Mouse (Mus musculus) ES-E14 (cell line): ENCODE results near the gene Nsg2. TPM values are rescaled to one million over a fixed set of nuclear protein-coding genes. Genes with fewer than 3 reads are reported as not detected.

ENCODE experiments used
- DNase-seq: peaks from one replicate; pipeline ENCODE4 v3.0.0-alpha.2; 2013; ENCODE audit warnings: low read depth, low spot score
- H3K27ac ChIP-seq: 2 replicates; pipeline ENCODE4 v1.5.1; 2012; ENCODE audit warnings: low read depth, mild to moderate bottlenecking, low read length, moderate library complexity, mixed read lengths; ENCODE audit not compliant: poor library complexity, insufficient read depth, severe bottlenecking
- H3K36me3 ChIP-seq: 2 replicates; pipeline ENCODE4 v1.6.1; 2012; ENCODE audit warnings: mild to moderate bottlenecking, low read length, moderate library complexity, mixed read lengths; ENCODE audit not compliant: control insufficient read depth, poor library complexity, insufficient read depth, severe bottlenecking
- H3K4me1 ChIP-seq, 2 experiments: fragments of 150-350 bp in 1 of 2; sonication (generic) in 1 of 2; 2 replicates each; pipeline ENCODE4 v1.6.1; 2012; ENCODE audit warnings: low read length in 2 of 2, mild to moderate bottlenecking in 1 of 2, mixed read lengths in 1 of 2; ENCODE audit not compliant: control insufficient read depth in 2 of 2, insufficient read depth in 2 of 2, poor library complexity in 1 of 2
- H3K4me3 ChIP-seq, 2 experiments: fragments of 150-350 bp in 1 of 2; sonication (generic) in 1 of 2; 2 replicates each; pipeline ENCODE4 v1.5.1; 2012; ENCODE audit warnings: low read length in 2 of 2, low read depth in 1 of 2, mild to moderate bottlenecking in 1 of 2, mixed read lengths in 1 of 2; ENCODE audit not compliant: insufficient read depth in 1 of 2, poor library complexity in 1 of 2, severe bottlenecking in 1 of 2
- H3K9ac ChIP-seq: 2 replicates; pipeline ENCODE4 v1.6.1; 2012; ENCODE audit warnings: low read depth, mild to moderate bottlenecking, low read length, mixed read lengths; ENCODE audit not compliant: poor library complexity, insufficient read depth, severe bottlenecking
- H3K9me3 ChIP-seq: fragments of 150-350 bp; sonication (generic); 2 replicates; pipeline ENCODE4 v1.6.1; 2012; ENCODE audit warnings: low read depth, mild to moderate bottlenecking, low read length; ENCODE audit not compliant: control insufficient read depth, insufficient read depth
- CHD2 ChIP-seq: IDR thresholded peaks from 2 replicates; pipeline ENCODE4 v1.6.1; 2014; ENCODE audit warnings: mild to moderate bottlenecking, low read depth, low read length, inconsistent platforms
- HCFC1 ChIP-seq: IDR thresholded peaks from 2 replicates; pipeline ENCODE4 v1.6.1; 2012; ENCODE audit warnings: low read length, inconsistent platforms, borderline replicate concordance; ENCODE audit not compliant: insufficient read depth
- MAFK ChIP-seq: IDR thresholded peaks from 2 replicates; pipeline ENCODE4 v1.6.1; 2014; ENCODE audit warnings: mild to moderate bottlenecking, low read depth, low read length, inconsistent platforms; ENCODE audit not compliant: insufficient read depth
- ZC3H11A ChIP-seq: IDR thresholded peaks from 2 replicates; pipeline ENCODE4 v1.6.1; 2012; ENCODE audit warnings: low read depth, mild to moderate bottlenecking, inconsistent platforms, low read length, borderline replicate concordance
- ZNF384 ChIP-seq: IDR thresholded peaks from 2 replicates; pipeline ENCODE4 v1.6.1; 2012; ENCODE audit warnings: low read depth, low read length, inconsistent platforms
- in situ Hi-C, 2 experiments: fragments of 600-800 bp; cut with MboI; formaldehyde crosslinking; loops; one replicate each; pipeline ENCODE4 v1.15.1; 2025; ENCODE audit warnings: low sequenced_read_pairs in 2 of 2, inconsistent platforms in 1 of 2; ENCODE audit not compliant: unreplicated experiment in 2 of 2
- total RNA-seq: library from RNA; depleted of rRNA; stranded (reverse); fragments of 300-350 nt; gene quantifications from 2 replicates; pipeline ENCODE4 v1.2.3, GENCODE M21; 2012

Nsg2 gene
- total RNA-seq, 1 experiment, result 1.3 TPM

DNA sequence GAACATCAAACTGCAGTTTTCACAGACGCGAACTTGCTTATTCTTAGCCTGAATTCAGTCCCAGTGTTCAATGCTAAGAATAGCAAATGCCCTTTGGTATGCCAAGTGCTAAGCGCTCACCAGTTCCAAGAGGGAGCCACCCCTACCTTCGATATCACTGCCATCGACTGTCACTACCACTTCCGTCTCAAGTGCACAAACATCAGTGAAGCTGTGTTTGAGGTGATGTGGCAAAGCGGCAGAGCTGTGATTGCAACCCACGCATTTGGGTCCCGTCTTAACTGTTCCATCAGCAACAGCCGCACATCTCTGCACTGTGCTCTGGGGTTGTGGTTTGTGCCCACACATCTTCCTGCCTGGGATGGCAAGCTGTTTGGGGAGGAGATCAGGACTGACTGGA, 61.6 kb downstream of the Nsg2 start:
- Histone ChIP-seq H3K4me1 (peaks cover 0 to 6% of the 10 kb centered on the region in 2 experiments; a peak in 1 of 4 replicates), H3K9ac (no peak overlapping the region), H3K4me3 (no peak overlapping the region), H3K9me3 (no peaks in the 10 kb centered on the region), H3K27ac (no peak overlapping the region), H3K36me3 (no peaks in the 10 kb centered on the region)
- in situ Hi-C loops, result no loop called here
- TF ChIP-seq ZC3H11A (no peak), HCFC1 (no peak)
- DNase-seq, result no peak

DNA sequence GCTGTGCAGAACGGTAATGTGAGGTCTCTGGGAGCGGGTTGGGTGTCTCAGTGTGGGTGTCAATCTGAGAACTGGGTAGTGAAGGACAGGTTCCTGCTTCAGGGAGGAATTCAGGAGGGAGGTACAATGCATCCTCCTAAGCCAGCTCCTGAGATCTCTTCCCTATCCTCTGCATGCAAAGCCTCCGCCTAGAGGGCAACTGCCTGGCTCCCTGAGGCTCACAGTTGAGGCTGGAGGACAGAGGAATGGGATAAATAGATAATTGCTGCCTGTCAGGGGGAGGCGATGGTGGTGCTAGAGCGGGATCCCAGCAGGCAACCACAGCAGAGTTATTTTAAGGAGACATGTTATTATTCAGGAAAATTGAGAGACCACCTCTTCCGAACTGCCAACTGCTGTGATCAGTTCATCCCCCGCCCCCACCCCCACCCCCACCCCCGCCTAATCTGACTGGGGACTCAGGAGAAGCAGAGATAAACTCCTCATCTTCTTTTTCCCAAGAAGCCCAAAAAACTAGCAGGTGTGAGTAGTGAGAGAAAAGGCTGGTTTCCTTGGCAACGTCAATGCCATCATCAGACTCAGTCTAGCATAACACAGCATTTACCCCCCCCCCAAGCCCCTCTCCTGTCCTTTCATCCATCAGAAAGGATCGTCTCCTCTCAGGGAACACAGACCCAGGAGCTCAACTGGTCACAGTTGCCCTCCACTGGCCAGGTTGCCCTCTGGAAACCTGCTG, 63.7 kb downstream of the Nsg2 start:
- peaks cover 0 to 3% of the 10 kb centered on the region in 2 experiments; a peak in 1 of 4 replicates for H3K4me1 ChIP-seq
- H3K27ac ChIP-seq, result no peak overlapping the region
- in situ Hi-C loops, result no loop called here
- DNase-seq, result no peak
- H3K9me3 ChIP-seq, result no peaks in the 10 kb centered on the region
- no peaks in the 10 kb centered on the region for H3K36me3 ChIP-seq
- no peak overlapping the region for H3K4me3 ChIP-seq
- H3K9ac ChIP-seq, result no peak overlapping the region
- TF ChIP-seq MAFK (no peak), ZC3H11A (no peak), ZNF384 (no peak), CHD2 (no peak), HCFC1 (no peak)

- no peak for DNase-seq
- TF ChIP-seq ZC3H11A, result no peak
- TF ChIP-seq CHD2, result no peak
- no peak for TF ChIP-seq HCFC1
- no peak for TF ChIP-seq MAFK
- TF ChIP-seq ZNF384, result no peak
- H3K4me1 ChIP-seq, result peaks cover 0 to 3% of the 10 kb centered on the region in 2 experiments; a peak in 1 of 4 replicates
Measured at GRCm38 (mm10) chr11:32064511-32064862, 64.2 kb downstream of the Nsg2 start.

GRCm38 (mm10) chr11:32068736-32069490, 68.7 kb downstream of the Nsg2 start:
- H3K4me1 ChIP-seq, result no peaks in the 10 kb centered on the region; a peak in 1 of 4 replicates
- TF ChIP-seq ZC3H11A, result no peak
- TF ChIP-seq MAFK, result no peak
- TF ChIP-seq CHD2, result no peak
- no peak for TF ChIP-seq ZNF384
- TF ChIP-seq HCFC1, result no peak
- in situ Hi-C loops, result no loop called here

More at GRCm38 (mm10) chr11:32064511-32064862, 64.2 kb downstream of the Nsg2 start:
- Histone ChIP-seq H3K4me3 (no peak overlapping the region), H3K27ac (no peak overlapping the region), H3K9me3 (no peaks in the 10 kb centered on the region), H3K36me3 (no peaks in the 10 kb centered on the region), H3K9ac (no peak overlapping the region)
- in situ Hi-C loops, result no loop called here

GRCm38 (mm10) chr11:32075163-32075562, 74.9 kb downstream of the Nsg2 start:
- TF ChIP-seq HCFC1, result no peak
- TF ChIP-seq ZNF384, result no peak
- no peak for TF ChIP-seq CHD2
- TF ChIP-seq MAFK, result no peak
- TF ChIP-seq ZC3H11A, result no peak
- in situ Hi-C loops, result no loop called here
- Histone ChIP-seq H3K27ac (no peak overlapping the region), H3K4me3 (no peak overlapping the region), H3K36me3 (no peaks in the 10 kb centered on the region), H3K9me3 (no peaks in the 10 kb centered on the region), H3K4me1 (no peaks in the 10 kb centered on the region), H3K9ac (no peak overlapping the region)
- no peak for DNase-seq

More at GRCm38 (mm10) chr11:32068736-32069490, 68.7 kb downstream of the Nsg2 start:
- Histone ChIP-seq H3K4me3 (no peak overlapping the region), H3K9me3 (no peaks in the 10 kb centered on the region), H3K27ac (no peak overlapping the region), H3K9ac (no peak overlapping the region), H3K36me3 (no peaks in the 10 kb centered on the region)
- DNase-seq, result no peak
